Mouse (Mus musculus) left cerebral cortex, postnatal 25 days (tissue): Measurements from ENCODE around the gene Slc12a9. TPM values are rescaled to one million over a fixed set of nuclear protein-coding genes. Genes with fewer than 3 reads are reported as not detected.

ENCODE experiments used
- DNase-seq, 2 experiments: peaks; one replicate each; pipeline ENCODE4 v3.0.0; 2022; ENCODE audit warnings: low spot score in 2 of 2, mixed read lengths in 1 of 2
- intact Hi-C: fragments of 180-260 bp; cut with DNase I; formaldehyde crosslinking; loops from one replicate; pipeline ENCODE4 v1.15.1; 2025
- total RNA-seq, 2 experiments: library from RNA; stranded (reverse); gene quantifications; 2 replicates each; pipeline ENCODE4 v1.2.3; 2021

The Slc12a9 gene
- total RNA-seq, 2 experiments from 2014 or later, result 21.3 to 23.2 TPM

DNA sequence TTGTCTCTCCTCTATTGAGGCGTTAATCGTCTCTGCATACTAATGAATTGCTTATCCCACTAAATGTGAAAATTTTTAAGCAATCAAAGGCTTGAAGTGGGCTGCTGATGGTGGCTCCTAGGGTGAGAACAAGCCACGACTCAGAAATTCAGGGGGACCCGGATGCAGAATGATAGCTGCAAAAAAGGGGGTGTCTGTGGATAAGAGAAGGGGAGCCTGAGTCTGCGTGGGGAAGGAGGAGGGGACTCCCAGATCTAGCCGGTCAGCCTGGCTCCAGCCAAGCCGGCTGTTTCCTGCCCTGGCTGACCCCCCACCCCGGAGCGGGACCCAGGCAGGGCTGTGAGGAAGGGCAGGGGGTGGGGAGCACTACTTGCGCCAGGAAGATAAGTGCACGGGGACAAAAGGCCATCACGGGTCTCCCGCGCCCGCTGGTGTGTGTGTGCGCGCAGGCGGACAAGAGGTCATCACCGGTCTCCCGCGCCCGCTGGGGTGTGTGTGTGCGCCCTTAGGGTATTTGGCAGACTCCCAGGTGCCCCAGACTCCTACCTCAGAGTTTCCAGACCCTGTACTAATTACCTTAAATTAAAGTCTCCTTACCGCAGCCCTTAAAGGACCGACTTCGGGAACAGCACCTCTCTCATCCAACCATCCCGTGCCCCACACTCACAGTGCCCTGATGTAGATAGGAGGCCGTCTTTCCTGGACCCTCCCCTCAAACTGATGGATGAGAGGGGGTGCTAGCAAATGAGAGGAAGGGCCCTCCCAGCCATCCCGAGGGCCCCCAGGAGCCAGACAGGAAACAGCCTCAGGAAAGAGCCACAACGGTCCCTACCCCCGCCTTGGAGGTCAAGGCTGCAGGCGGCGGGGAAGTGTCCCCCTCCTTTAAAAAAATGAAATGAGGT is 15.3 kb upstream of the Slc12a9 start:
- intact Hi-C loops, result loop anchor here (10.0 kb wide), 1 partner anchor 426 kb away; the partner anchor contains the start of gene Ppp1r35
- DNase-seq, result no peak

DNA sequence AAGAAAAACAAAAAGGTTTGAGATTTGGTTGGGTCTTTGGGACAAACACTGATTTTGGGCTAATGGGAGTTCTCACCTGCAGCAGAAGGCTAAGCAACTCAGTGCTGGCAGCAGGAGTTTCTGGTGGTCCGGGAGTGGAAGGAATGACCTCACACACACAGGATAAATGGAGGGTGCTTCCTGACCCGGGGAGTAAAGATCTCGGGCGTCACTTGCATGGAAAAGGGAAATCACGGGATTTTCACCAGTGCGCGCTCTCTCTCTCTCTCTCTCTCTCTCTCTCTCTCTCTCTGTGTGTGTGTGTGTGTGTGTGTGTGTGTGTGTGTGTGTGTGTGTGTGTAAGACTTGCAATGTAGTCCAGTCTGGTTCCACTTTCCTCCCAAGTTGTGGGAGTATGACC is 14.5 kb upstream of the Slc12a9 start:
- intact Hi-C loops, result loop anchor here (10.0 kb wide), 1 partner anchor 427 kb away; the partner anchor contains the start of gene Ppp1r35
- DNase-seq, result no peak

DNA sequence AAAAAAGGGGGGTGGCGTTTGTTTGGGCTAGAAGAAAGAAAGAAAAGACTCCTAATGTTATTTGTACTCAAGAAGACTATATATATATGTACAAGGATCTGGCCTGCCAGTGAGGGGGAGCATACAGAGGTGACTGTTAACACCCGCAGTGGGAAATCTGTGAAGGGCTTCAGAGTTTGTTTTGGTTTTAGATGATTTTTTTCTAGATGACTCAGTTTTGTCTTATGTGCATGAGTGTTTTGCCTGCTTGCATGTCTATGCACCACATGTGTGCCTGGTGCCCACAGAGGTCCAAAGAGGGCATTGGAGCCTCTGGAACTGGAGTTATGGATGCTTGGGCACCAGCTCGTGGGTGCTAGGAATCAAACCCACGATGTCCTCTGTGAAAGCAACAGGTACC is 13.6 kb upstream of the Slc12a9 start:
- intact Hi-C loops, result loop anchor here (10.0 kb wide), 1 partner anchor 428 kb away; the partner anchor contains the start of gene Ppp1r35
- DNase-seq, result no peak

DNA sequence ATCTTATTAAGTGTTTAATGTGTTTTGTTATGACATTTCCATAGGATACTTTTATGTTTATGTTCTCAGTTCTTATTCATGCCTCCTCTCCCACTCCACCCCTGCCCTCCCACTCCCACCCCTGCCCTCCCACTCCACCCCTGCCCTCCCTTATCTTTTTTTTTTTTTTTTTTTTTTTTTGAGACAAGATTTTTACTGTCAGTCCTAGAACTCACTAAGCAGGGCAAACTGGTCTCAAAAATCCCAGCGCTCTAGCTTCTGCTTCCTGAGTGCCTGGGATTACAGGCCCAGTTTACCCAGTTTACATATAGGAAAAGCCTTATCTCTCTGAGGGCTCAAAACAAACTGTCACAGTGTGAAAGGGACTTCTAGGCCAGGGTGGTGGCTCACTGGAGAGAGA is 13.0 kb upstream of the Slc12a9 start:
- DNase-seq, result no peak
- intact Hi-C loops, result loop anchor here (10.0 kb wide), 1 partner anchor 428 kb away; the partner anchor contains the start of gene Ppp1r35

DNA sequence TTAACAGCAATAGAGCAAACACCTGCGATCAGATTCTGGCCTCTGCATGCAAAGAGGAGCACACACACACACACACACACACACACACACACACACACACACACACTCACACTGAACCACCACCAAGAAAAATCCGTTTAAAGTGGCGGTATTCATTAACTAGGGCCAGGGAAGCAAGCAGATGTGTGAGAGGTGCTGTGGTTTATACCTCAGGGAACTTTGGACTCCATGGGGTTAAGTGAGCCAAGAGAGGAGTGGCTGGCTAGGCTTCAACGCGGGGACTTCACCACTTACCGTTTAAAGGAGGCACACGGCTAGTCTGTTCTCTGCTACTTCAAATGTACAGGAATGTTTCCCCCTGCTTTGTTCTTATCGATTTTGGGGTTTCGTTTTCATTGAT is 12.4 kb upstream of the Slc12a9 start:
- no peak for DNase-seq
- intact Hi-C loops, result loop anchor here (10.0 kb wide), 1 partner anchor 429 kb away; the partner anchor contains the start of gene Ppp1r35

DNA sequence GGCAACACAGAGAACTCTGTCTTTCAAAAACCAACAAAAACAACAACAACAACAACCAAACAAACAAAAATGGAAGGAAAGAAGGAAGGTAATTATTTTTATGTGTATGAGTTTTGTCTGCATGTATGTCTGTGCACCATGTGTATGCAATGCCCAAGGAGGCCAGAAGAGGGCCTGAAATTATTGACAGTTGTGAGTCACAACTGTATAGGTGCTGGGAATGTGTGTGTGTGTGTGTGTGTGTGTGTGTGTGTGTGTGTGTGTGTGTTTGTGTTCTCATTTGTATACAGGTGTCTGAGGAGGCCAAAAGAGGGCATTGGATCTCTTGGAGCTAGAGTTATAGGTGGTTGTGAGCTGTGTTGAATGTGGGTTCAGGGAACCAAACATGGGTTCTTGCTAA is 10.5 kb upstream of the Slc12a9 start:
- intact Hi-C loops, result loop anchor here (10.0 kb wide), 1 partner anchor 431 kb away; the partner anchor contains the start of gene Ppp1r35
- DNase-seq, result no peak

DNA sequence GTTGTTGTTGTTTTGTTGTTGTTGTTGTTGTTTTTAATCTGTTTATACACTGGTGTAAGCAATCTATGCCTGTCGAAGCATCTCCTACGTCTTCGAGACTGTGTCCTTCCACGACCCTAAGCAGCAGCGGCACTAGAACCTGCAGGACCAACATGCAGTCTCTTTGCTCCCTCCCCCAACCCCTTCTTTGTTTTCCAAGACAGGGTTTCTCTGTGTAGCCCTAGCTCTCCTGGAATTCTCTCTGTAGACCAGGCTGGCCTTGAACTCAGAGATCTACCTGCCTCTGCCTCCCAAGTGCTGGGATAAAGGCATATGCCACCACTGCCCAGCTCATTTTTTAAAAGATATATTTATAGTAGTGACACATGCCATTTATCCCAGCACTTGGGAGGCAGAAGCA is 10.0 kb upstream of the Slc12a9 start:
- intact Hi-C loops, result loop anchor here (10.0 kb wide), 1 partner anchor 431 kb away; the partner anchor contains the start of gene Ppp1r35

DNA sequence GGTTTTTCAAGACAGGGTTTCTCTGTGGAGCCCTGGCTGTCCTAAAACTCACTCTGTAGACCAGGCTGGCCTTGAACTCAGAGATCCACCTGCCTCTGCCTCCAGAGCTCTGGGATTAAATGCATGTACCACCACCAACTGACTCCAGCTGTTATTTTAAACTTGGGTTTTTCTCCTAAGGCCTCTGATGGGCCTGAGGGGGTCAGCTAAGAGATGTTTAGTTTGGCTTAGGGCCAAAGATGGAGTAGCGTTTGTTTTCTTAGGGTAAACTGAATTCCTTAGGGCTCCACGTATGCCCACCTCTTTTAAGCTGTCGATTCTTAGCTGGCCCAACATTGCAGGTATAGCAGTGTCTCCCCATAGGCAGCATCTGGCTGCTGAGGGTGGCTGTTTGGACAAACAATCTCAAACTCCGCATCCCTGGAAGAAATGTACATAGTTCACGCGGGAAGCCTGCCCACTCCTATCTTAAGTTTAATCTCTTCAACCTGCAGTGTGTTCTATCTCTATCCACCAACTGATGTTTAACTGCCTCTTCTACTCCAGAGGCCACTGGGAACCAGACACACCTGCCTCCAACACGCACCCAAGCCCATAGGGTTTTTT is 9.1 kb upstream of the Slc12a9 start:
- intact Hi-C loops, result loop anchor here (10.0 kb wide), 1 partner anchor 432 kb away; the partner anchor contains the start of gene Ppp1r35
- DNase-seq, result no peak

More for the DNA sequence above, 10.0 kb upstream of the Slc12a9 start:
- DNase-seq, result no peak

DNA sequence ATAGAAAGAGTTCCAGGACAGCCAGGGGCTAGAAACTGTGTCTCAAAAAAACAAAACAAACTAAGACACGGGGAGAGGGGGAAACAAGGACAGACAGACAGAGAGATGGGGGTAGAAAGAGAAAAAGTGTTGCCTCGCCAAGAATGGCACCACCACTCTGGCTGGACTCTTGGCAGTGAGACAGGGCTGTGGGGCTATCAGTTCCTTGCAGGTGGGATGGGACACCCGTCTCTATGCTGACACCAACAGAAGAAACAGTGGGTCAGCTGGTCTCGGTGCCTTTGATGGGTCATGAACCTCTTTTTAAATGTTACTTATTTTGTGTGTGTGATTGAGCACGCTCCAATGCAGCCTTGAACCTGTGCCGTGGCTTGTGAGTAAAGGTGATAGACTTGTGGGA is 6.8 kb upstream of the Slc12a9 start:
- DNase-seq, result no peak
- intact Hi-C loops, result loop anchor here (10.0 kb wide), 1 partner anchor 435 kb away; the partner anchor contains the start of gene Ppp1r35

DNA sequence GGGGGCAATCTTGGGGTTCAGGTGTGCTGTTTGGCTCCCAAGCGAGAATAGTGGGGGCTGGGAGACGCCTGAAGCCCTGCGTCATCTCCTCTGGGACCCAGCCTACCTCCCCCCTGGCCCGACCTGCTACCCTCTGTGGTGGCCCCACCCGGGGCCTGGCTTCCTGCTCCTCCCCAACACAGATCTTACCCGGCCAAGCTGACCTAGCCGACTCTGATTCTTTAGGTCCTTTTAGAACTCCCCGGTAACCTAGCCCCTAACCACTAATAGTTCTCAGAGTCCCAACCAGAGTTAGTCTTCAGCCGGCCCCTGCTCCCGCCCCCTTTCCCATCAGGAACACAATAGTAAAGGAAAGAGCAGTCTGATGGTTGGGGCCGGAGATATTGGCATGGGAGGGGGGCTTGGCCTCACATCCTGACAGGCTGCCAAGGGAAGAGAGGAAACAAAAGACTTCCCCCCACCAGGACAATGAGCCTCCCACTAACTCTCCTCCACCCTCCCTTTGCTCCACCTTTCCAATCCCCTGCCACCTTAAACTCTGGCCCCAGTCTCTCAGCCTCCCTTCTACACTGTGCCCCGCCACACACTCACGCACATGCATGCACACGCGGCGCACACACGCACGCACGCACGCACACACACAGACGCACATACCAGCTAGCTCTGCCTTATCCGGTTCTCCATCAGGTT is 6.0 kb upstream of the Slc12a9 start:
- peak in 1 of 2 experiments; percentile 15 for DNase-seq
- intact Hi-C loops, result no loop called here

DNA sequence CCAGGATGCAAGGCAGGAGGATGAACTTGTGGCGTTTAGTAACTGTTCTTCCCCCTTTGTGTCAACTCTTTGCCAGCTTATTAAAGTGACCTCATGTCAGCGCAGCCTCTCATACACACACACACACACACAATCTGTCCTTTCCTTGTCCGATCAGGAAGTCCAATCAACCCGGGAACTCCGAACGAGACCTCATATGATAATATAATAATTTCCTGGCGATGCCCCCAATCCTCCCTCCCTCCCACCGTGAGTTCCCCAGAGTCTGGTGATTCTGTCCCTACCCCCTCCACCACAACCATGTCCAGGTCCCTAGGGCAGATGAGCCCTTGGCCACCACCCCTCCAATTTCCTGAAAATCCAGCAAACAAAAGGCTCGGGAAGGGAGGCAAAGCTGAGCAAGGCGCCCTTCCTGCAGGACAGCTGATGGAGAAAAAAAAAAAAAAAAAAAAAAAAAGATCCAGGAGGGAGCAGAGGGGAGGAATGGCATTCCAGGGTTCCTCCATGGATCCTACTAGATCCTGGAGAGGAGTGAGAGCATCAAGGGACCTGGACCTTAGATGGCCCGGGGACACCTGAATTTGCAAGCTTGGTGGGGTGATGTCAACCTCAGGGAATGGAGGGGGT is 5.4 kb upstream of the Slc12a9 start:
- DNase-seq, result no peak
- intact Hi-C loops, result no loop called here

DNA sequence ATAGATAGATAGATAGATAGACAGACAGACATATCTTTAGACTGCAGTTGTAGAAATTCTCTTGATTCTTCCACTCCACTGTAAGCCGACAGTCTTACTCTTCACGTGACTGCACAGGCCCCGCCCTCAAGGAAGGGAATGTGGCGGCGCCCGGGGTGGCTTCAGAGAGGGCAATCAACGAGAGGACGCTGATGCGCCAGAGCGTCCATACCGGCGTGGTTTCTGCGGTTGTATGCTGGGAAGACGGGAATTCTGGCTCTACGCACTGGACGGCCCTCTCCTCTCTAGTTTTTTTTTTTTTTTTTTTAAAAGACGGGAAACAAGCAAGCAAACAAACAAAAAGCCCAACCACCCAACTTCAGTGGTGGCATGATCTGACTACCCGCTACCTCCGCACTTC is 4.9 kb upstream of the Slc12a9 start:
- intact Hi-C loops, result no loop called here
- peak; percentile 89 to 95 for DNase-seq

DNA sequence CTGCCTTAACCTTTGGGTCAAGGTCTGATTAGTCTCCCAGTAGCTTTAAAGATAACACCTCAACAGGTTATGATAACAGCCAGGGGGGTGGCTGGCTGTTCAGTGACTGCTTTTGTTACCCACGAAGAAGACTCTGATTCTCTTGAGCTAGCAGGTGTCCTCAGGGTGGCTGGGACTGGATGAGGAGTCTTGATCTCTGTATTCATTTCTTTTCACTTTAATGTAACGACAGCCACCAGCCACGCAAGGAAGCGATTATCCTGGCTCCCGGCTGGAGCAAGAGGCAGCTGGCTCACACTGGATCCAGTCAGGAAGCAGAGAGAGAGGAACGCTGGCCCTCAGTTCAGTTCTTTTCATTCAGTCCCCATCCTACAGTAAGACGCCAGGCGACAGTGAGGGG is 3.8 kb upstream of the Slc12a9 start:
- no peak for DNase-seq
- intact Hi-C loops, result no loop called here

DNA sequence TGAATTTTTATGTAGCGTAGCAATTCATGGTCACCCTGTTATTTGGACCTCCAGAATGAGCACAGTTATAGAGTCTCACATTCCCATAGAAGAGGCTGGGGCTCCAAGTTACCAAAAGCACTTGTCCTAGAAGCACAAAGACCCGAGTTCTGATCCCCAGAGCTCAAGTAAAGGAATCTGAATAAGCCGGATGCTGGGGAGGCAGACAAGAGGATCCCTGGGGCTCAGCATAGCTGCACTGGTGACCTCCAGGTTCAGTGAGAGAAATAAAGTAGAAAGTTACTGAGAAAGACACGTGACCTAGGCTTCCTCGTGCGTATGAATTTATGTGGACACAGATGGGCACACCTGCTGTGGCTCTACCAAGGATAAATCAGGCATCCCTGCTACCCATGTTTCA is 1.7 kb upstream of the Slc12a9 start:
- DNase-seq, result no peak
- intact Hi-C loops, result no loop called here

DNA sequence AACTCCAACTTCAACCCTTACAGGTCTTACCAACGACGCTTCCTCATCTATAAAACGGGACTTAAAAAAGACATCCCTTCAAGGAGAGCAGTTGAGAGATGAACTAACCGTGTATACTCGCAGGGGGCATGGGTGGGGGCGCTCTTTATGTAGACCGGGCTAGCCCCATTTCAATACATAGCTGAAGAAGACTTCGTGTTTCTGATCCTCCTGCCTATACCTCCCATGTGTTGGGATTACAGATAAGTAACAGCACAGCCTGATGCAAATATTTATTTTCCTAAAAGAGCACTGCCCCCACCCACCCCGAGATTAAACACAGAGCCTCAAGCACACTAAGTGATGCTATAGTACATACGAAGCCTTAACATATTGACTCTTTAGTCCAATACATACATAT is 920 bp upstream of the Slc12a9 start:
- intact Hi-C loops, result no loop called here
- DNase-seq, result no peak

DNA sequence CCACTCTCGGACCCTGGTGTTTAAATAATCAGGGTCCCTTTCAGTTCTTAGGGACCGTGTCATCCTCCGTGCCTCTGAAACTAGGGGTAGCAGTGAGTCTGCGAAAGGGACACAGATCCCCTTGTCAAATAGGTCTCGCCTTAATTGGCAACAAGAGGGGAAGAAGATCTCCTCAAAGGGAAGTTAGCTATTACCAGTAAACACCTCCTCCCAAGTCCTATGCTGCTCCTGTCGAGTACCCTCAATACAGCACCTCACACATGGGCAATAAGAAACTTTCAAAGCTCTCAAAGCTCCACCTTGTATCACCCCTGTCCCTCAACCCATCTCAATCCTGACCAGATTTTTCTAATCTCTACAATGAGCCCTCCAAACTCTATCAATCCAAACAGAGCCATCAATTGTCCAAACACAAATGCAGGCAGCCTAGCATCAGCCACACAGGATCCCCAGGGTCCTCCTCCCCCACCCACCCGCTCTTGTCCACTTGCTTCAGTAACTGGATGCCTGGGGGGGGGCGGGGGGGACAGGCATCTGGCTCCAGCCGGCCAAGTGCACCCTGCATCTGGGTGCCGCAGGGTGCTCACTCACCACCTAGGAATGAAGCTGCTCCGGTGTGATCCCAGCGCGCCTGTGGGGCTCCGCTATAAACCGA is 413 bp downstream of the Slc12a9 start:
- no peak for DNase-seq
- intact Hi-C loops, result loop anchor here (1.0 kb wide), 1 partner anchor 169 kb away; the partner anchor contains the start of gene Pop7

DNA sequence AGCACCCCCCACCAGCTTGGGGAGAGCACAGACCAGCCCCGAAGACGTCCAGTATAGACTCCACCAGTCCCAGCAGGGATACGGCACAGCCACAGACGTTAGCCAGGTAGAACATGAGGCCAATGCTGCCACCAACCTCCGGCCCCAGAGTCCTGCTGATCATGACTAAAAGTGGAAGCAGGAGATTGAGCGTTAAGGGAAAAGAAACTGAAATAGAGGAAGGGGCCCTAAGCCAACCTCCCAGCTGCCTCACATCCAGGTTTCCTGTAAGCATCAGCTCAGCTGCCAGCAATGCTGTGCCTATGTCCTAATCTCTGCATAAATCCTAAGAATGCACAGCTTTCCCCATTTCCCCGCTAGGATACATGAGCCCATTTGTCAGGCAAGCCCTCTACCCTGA is 2.5 kb downstream of the Slc12a9 start:
- intact Hi-C loops, result no loop called here
- no peak for DNase-seq

DNA sequence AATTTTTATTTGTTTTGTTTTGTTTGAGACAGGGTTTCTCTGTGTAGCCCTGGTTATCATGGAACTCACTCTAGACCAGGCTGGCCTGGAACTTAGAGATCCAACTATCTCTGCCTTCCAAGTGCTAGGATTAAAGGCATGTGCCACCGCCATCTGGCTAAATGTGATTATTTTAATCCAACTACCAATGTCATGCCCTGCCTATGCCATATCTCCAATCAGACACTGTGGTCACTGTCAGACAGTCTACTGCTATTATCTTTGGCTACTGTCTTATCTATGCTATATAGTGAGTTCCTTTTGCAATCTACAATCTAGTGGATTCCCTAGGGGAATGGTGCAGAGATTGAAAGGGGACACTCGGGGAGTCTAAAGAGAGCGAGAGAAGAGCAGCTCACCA is 12.4 kb downstream of the Slc12a9 start:
- DNase-seq, result no peak
- intact Hi-C loops, result no loop called here

DNA sequence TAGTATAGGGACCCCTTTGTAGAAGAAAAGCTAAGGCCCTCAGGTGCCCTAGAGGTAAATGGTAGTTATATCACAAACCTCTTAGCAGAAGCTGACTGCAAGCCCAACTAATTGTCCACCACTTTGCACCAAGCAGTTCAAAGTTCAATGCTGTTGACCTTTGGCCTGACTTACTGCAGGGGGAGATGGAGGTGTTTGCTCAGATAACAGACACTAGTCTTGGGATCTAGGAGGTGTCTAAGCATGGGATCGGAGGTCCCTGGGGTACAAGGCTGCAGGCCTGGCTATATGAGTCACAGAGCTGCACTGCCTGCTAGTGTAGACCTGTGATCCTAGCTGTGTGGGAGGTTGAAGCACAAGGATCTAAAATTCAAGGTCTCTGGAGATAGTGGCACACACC is 14.8 kb downstream of the Slc12a9 start:
- intact Hi-C loops, result no loop called here
- DNase-seq, result no peak
